Mouse (Mus musculus) brown adipose tissue, adult 24 weeks (tissue): Measurements from ENCODE around the gene Kcnb1. TPM values are rescaled to one million over a fixed set of nuclear protein-coding genes. Genes with fewer than 3 reads are reported as not detected.

Experiments
- H3K27ac ChIP-seq: fragments of 200-500 bp; replicated peaks from 2 replicates; pipeline ENCODE4 v1.5.1; 2012; ENCODE audit warnings: low read depth, mild to moderate bottlenecking, low read length
- H3K4me1 ChIP-seq: fragments of 200-500 bp; 2 replicates; pipeline ENCODE4 v1.6.1; 2012; ENCODE audit warnings: low read length, mixed read lengths; ENCODE audit not compliant: control insufficient read depth, insufficient read depth, insufficient read length
- H3K4me3 ChIP-seq: fragments of 200-500 bp; 2 replicates; pipeline ENCODE4 v1.5.1; 2012; ENCODE audit warnings: low read depth, mild to moderate bottlenecking, low read length, moderate library complexity; ENCODE audit not compliant: insufficient read depth
- polyA plus RNA-seq: library from polyadenylated mRNA; stranded (reverse); fragments of >200 nt; gene quantifications from 2 replicates; pipeline ENCODE4 v1.2.4, GENCODE M21; 2012; ENCODE audit not compliant: missing spikeins, insufficient read depth, insufficient read length

The Kcnb1 gene
- polyA plus RNA-seq, 1 experiment = 48.2 TPM

DNA sequence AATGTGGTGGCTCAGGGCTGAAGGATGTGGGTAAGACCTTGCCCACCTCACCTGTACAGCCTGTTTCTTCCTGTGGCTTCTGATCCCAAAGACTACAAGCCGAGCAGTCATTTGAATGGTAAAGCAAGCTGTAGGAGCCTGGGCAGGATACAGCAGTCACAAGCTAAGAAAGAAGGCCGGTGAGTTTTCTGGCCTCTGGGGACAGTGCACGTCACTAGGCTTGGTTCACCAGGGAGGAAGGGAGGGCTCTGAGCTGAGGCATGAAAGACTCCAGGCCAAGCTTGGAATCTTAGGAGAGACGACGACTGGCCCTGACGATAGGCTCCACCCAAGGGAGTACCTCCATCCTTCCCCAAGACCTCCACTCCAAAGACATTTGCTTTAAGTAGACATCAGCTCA, 51.3 kb downstream of the Kcnb1 start:
- H3K4me3 ChIP-seq = no peak overlapping the region
- peak overlapping the region; percentile 37; the same call in 1 of the 2 replicates for H3K27ac ChIP-seq

GRCm38 (mm10) chr2:167136909-167137308, 53.0 kb downstream of the Kcnb1 start:
- Histone ChIP-seq H3K27ac (no peak overlapping the region), H3K4me3 (no peak overlapping the region), H3K4me1 (peaks cover 7% of the 10 kb centered on the region)

More for the DNA sequence above, 51.3 kb downstream of the Kcnb1 start:
- H3K4me1 ChIP-seq = peaks cover 7% of the 10 kb centered on the region

DNA sequence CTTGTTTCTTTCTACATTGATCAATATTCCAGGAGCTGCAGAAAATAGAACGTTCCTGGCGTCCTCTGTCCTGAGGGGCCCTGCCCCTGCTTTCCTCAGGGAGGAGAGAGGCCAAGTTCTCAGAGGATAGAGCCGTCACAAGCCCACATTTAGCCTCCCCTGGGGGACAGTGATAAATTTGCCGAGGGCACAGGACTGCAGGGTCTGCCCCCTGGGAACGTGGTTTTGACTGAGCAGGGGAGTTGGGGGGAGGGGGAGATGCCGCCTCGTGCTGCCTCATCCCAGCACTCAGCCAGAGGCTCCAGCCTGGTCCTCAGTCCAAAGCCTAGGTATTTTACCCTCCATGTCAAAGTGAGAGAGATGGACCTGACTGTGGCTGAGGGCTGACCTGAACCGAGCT, 57.9 kb downstream of the Kcnb1 start:
- Histone ChIP-seq H3K4me1 (peaks cover 21% of the 10 kb centered on the region), H3K27ac (no peak overlapping the region), H3K4me3 (no peak overlapping the region)

DNA sequence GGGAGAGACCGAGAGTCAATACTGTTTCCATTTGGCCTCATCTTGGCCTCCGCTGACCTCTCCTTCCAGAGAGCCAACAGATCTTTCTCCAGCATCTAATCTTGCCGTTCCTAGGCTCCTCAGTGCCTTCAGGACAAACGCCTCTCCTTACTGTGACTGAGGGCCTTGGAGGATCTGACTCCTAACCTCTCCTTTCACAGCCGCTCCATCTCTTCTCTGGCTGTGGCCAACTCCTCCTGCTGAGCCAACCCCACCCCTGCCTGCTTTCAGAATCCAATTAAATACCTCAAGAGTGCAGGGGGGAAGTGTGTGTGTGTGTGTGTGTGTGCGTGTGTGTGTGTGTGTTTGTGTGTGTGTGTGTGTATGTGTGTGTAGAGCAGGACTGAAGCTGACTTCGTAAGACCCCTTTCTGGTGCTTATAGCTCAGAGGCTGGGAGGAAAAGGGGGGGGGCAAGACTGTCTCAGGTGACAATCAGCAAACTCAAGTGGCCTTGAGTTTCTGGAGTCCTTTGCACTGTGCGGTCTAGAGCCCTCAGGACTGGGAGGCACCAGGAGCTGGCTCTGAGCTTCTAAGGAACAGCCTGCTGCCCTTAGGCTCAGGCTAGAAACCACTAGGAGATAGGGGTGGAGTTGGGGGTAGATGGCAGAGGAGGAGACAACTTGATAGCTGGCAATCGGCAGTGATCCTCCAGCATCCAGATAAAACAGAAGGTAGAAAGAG, 59.7 kb downstream of the Kcnb1 start:
- peak overlapping the region; percentile 46 for H3K27ac ChIP-seq
- H3K4me1 ChIP-seq = peaks cover 22% of the 10 kb centered on the region
- H3K4me3 ChIP-seq = peak overlapping the region; percentile 18; the same call in 1 of the 2 replicates

DNA sequence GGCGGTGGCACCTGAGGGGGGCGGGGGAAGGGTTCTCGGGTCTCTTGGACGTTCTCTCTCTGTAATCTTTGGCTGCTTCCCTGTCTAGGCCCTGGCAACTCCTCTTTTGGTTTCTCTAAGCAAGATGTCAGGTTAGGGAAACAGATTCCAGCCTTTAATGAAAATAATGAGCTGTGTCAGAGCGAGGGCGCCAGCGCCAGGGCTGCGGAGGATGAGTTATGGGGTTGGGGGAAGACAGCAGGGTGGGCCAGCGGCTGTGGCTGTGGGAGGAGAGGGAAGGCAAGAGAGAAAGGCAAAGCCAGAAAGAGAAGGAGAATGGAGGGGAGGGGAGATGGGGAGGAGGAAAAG, 60.4 kb downstream of the Kcnb1 start:
- H3K4me1 ChIP-seq = peaks cover 22% of the 10 kb centered on the region
- H3K27ac ChIP-seq = peak overlapping the region; percentile 46
- H3K4me3 ChIP-seq = peak overlapping the region; percentile 27

DNA sequence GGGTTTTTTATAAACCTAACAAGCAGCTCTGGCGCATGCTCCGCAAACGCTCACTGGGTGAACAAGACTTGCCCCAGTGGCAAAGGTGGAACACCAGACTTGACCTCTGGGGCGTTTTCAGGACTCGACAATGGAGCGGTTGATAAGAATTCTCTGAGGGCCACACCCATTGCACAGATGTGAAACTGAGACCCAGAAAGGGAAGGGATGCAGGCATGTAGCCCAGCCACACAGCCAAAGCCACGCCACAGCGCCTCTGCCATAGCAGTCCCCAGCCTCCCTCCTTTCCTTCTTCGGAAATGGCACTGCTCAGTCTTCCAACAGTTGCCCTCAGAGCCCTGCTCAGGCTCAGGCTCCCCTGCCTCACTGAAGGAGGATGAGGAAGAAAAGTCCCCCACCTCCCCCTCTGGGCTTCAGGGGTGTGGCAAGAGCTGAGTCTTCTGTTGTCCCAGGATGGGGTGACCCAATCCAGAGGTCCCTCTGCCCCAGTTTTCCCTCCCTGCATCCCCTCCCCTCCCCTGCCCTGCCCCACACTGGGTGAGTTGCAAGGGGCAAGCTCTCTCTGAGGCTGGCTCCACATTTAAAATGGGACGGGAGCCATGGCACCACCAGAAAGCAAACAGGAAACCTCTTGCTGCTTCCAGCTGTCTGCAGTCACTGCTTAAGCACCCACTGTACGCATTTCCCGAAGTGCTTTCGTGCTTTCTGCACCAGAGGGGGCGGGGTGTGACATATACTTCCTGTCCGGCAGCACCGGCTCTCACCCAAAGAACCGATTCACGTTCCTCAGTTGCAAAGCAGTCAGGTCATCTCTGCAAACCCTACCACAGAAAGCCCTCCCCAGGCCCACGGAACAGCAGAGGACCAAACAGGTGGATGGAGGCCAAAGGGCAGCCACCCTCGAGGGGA, 61.0 kb downstream of the Kcnb1 start:
- Histone ChIP-seq H3K27ac (peak overlapping the region; percentile 46), H3K4me3 (peak overlapping the region; percentile 27), H3K4me1 (peaks cover 22% of the 10 kb centered on the region)

GRCm38 (mm10) chr2:167127404-167127803, 62.6 kb downstream of the Kcnb1 start:
- Histone ChIP-seq H3K4me3 (no peak overlapping the region), H3K27ac (0 out of 2 replicates have a peak overlapping the region, but pooled peaks have one; percentile 45), H3K4me1 (peaks cover 27% of the 10 kb centered on the region)

GRCm38 (mm10) chr2:167125781-167126180, 64.2 kb downstream of the Kcnb1 start:
- no peak overlapping the region for H3K27ac ChIP-seq
- H3K4me1 ChIP-seq = peaks cover 38% of the 10 kb centered on the region
- H3K4me3 ChIP-seq = no peak overlapping the region

DNA sequence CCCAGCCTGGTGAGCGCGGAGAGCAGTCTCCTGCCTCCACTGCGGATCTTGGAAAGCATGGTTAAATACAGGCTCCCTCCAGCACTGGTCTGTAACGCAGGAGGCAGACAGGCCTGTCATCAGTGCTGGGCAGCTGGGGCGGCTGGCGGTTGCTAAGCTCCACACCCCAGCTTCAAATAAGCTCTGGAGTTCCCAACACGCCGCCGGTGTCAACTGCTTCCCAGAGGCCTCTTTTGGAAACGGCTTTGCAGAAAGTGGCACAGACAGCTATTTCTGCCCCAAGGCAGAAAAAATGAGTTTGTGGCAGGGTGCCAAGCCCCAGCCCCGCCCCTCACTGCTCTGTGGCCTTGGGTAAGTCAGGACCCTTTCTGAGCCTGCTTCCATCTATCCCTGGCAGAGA, 66.0 kb downstream of the Kcnb1 start:
- no peak overlapping the region for H3K4me3 ChIP-seq
- peaks cover 42% of the 10 kb centered on the region for H3K4me1 ChIP-seq
- H3K27ac ChIP-seq = no peak overlapping the region

DNA sequence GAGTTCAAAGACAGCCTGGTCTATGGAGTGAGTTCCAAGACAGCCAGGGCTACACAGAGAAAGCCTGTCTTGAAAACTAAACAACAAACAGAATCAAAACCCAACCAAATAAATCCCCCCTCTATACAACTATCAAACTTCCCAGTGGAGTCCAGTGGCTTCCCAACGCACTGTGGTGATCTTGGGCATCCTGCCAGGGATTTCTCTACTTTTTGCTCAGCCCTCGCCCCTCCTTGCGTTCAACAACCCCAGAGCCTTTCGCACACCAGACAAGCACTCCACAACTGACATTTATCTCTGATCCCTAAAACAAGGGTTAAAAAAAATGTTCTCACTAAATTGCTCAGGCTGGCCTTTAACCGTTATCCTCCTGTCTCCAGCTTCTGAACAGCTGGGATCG, 67.2 kb downstream of the Kcnb1 start:
- H3K4me1 ChIP-seq = peaks cover 41% of the 10 kb centered on the region
- H3K4me3 ChIP-seq = no peak overlapping the region
- 0 out of 2 replicates have a peak overlapping the region, but pooled peaks have one; percentile 97 for H3K27ac ChIP-seq

- H3K4me3 ChIP-seq = no peak overlapping the region
- H3K4me1 ChIP-seq = peaks cover 35% of the 10 kb centered on the region
- peak overlapping the region; percentile 97 for H3K27ac ChIP-seq
These were observed 68.0 kb downstream of the Kcnb1 start for GRCm38 (mm10) chr2:167121996-167122395.

- Histone ChIP-seq H3K27ac (peak overlapping the region; percentile 97), H3K4me3 (no peak overlapping the region), H3K4me1 (peaks cover 35% of the 10 kb centered on the region)
These were observed 68.7 kb downstream of the Kcnb1 start for GRCm38 (mm10) chr2:167121228-167121627.

DNA sequence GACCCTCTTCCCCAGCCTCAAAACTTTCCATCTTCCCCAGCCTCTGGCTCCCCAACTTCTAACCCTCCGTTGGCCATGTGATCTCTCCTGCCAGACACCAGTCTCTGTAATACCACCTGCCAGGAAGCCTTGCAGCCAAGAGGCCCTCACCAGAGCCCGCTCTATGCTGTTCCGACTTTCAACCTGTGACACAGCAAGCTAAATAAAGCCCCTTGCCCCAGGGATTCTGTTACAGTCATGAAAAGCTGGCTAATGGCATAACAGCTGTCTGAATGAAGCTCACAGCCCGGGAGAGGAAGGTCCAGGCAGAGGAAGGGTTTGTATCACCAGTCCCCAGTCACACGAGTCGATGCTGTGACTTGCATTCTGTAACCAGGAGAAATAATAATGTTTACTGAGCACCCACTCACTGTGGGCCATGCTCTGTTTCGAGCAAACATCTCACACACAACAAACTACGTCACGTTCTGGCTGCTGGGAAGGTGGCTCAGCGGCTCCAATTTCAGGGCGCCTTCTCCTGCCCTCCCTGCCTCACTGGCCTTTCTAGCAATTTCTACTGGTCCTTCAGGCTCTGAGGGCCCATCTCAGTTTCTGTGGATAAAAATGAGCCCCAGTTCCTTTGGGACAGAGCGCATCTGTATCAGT, 69.6 kb downstream of the Kcnb1 start:
- peak overlapping the region; percentile 97 for H3K27ac ChIP-seq

DNA sequence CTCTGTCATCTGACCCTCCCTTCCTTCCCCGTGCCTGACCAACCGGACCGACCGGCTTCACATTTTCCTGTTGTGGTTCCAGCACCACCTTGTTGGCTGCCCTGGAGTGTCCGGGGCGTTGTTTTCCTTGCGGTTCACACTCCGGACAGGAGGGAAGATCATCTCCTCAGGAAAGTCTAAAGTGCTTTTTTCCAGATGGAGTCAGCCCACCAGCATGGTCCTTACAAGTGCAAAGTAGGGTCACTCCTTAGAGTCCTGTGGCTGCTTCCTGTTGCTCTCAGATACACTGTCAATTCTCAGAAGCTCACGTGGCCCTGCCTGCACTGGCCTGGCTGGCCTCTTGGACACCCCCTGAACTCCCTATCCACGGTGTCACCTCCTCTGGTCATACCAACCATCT, 71.9 kb downstream of the Kcnb1 start:
- Histone ChIP-seq H3K27ac (peak overlapping the region; percentile 97), H3K4me3 (no peak overlapping the region)

More for the DNA sequence above, 69.6 kb downstream of the Kcnb1 start:
- no peak overlapping the region for H3K4me3 ChIP-seq
- peaks cover 35% of the 10 kb centered on the region for H3K4me1 ChIP-seq

GRCm38 (mm10) chr2:167112737-167113136, 77.2 kb downstream of the Kcnb1 start:
- no peak overlapping the region for H3K27ac ChIP-seq
- H3K4me1 ChIP-seq = no peaks in the 10 kb centered on the region
- H3K4me3 ChIP-seq = no peak overlapping the region

More for the DNA sequence above, 71.9 kb downstream of the Kcnb1 start:
- peaks cover 32% of the 10 kb centered on the region for H3K4me1 ChIP-seq
